Mouse (Mus musculus) liver, embryonic 15.5 days (tissue): ENCODE results near the gene Supt7l. TPM values are rescaled to one million over a fixed set of nuclear protein-coding genes. Genes with fewer than 3 reads are reported as not detected.
"Not testable (repeated sequence)": the region's sequence is repeated elsewhere in the genome, so short reads cannot be mapped to it uniquely, and the experiment has no call there.

Experiments used
- ATAC-seq: fragments of 200-750 bp; cut with Nextera tagmentation; 2 replicates; pipeline ENCODE4 v1.8.0; 2017; ENCODE audit warnings: moderate number of reproducible peaks, mild to moderate bottlenecking, moderate library complexity; ENCODE audit not compliant: insufficient read depth
- H3K27ac ChIP-seq: fragments of 300-500 bp; sonication (generic); replicated peaks from 2 replicates; pipeline ENCODE4 v1.5.1; 2015; ENCODE audit warnings: mild to moderate bottlenecking, inconsistent platforms
- H3K27me3 ChIP-seq: fragments of 300-500 bp; sonication (generic); 2 replicates; pipeline ENCODE4 v1.6.1; 2015; ENCODE audit warnings: mild to moderate bottlenecking, inconsistent platforms
- H3K36me3 ChIP-seq: fragments of 300-500 bp; sonication (generic); replicated peaks from 2 replicates; pipeline ENCODE4 v1.6.1; 2015; ENCODE audit warnings: moderate library complexity, mild to moderate bottlenecking, inconsistent platforms
- H3K4me1 ChIP-seq: fragments of 300-500 bp; sonication (generic); replicated peaks from 2 replicates; pipeline ENCODE4 v1.6.1; 2015; ENCODE audit warnings: inconsistent platforms
- H3K4me2 ChIP-seq: fragments of 300-500 bp; sonication (generic); 2 replicates; pipeline ENCODE4 v1.6.1; 2015; ENCODE audit warnings: moderate library complexity, mild to moderate bottlenecking, inconsistent platforms
- H3K4me3 ChIP-seq: fragments of 300-500 bp; sonication (generic); replicated peaks from 2 replicates; pipeline ENCODE4 v1.5.1; 2015; ENCODE audit warnings: mild to moderate bottlenecking, inconsistent platforms
- H3K9ac ChIP-seq: fragments of 300-500 bp; sonication (generic); 2 replicates; pipeline ENCODE4 v1.6.1; 2015; ENCODE audit warnings: moderate library complexity, mild to moderate bottlenecking, inconsistent platforms
- H3K9me3 ChIP-seq: fragments of 300-500 bp; sonication (generic); replicated peaks from 2 replicates; pipeline ENCODE4 v1.6.1; 2016; ENCODE audit warnings: inconsistent platforms
- WGBS: fragments of 180-500 bp; shearing (Covaris S2); methylation state at CpG from one replicate; pipeline ENCODE4 v1.1.7; 2015; ENCODE audit warnings: mixed read lengths; ENCODE audit not compliant: insufficient replicate concordance; 5-methylcytosine and 5-hydroxymethylcytosine counted together
- polyA plus RNA-seq: library from polyadenylated mRNA; unstranded; fragments of >200 nt; fragmentation: Nextera tagmentation; extraction: Ambion mirVana; gene quantifications from 2 replicates; pipeline ENCODE4 v1.2.1, GENCODE M21; 2015

Gene Supt7l
- 7.4 and 7.6 TPM in 2 replicates for polyA plus RNA-seq

GRCm38 (mm10) chr5:31527707-31528106 lies at the start of gene Supt7l:
Gene Supt7l, minus strand, starts transcription at chr5:31527807.
- WGBS: 66% methylated on average over 11 of the region's 11 CpGs
- peaks cover 19% of the 10 kb centered on the region for H3K4me1 ChIP-seq
- H3K4me3 ChIP-seq: peak within 1 kb of the TSS; percentile 92
- peaks cover 34% of the 10 kb centered on the region for H3K36me3 ChIP-seq
- ATAC-seq, H3K27me3 ChIP-seq, H3K9me3 ChIP-seq: not testable (repeated sequence)
- peak within 1 kb of the TSS; percentile 89 for H3K4me2 ChIP-seq
- peak within 1 kb of the TSS; percentile 75 for H3K27ac ChIP-seq
- peak within 1 kb of the TSS; percentile 82 for H3K9ac ChIP-seq

GRCm38 (mm10) chr5:31576539-31576975 lies 49.0 kb upstream of the Supt7l start:
- Histone ChIP-seq H3K27ac (no peak overlapping the region), H3K9ac (no peak overlapping the region), H3K36me3 (no peaks in the 10 kb centered on the region), H3K9me3 (no peaks in the 10 kb centered on the region), H3K4me2 (no peak overlapping the region), H3K27me3 (no peaks in the 10 kb centered on the region), H3K4me1 (no peaks in the 10 kb centered on the region), H3K4me3 (no peak overlapping the region)
- no peak for ATAC-seq
- WGBS: 69% methylated on average over 7 of the region's 7 CpGs

- no peaks in the 10 kb centered on the region for H3K4me1 ChIP-seq
- WGBS: 59% methylated on average over 3 of the region's 3 CpGs
- no peak for ATAC-seq
These were observed 46.1 kb upstream of the Supt7l start for GRCm38 (mm10) chr5:31573722-31574121.

GRCm38 (mm10) chr5:31571023-31571608 lies 43.5 kb upstream of the Supt7l start:
- H3K4me2 ChIP-seq: peak overlapping the region; percentile 41
- peak overlapping the region; percentile 26 for H3K4me3 ChIP-seq
- no peak for ATAC-seq
- H3K27me3 ChIP-seq: no peaks in the 10 kb centered on the region
- no peaks in the 10 kb centered on the region for H3K4me1 ChIP-seq
- 10% methylated on average over 20 of the region's 20 CpGs for WGBS
- no peaks in the 10 kb centered on the region for H3K36me3 ChIP-seq
- no peaks in the 10 kb centered on the region for H3K9me3 ChIP-seq
- H3K27ac ChIP-seq: peak overlapping the region; percentile 33
- H3K9ac ChIP-seq: no peak overlapping the region

More at GRCm38 (mm10) chr5:31573722-31574121, 46.1 kb upstream of the Supt7l start:
- Histone ChIP-seq H3K36me3 (no peaks in the 10 kb centered on the region), H3K4me3 (no peak overlapping the region), H3K27ac (no peak overlapping the region), H3K9me3 (no peaks in the 10 kb centered on the region), H3K27me3 (no peaks in the 10 kb centered on the region), H3K9ac (no peak overlapping the region), H3K4me2 (no peak overlapping the region)

- no peaks in the 10 kb centered on the region for H3K36me3 ChIP-seq
- no peak overlapping the region for H3K27ac ChIP-seq
- no peak overlapping the region for H3K4me3 ChIP-seq
- no peak for ATAC-seq
- H3K9ac ChIP-seq: no peak overlapping the region
- H3K4me2 ChIP-seq: no peak overlapping the region
- no peaks in the 10 kb centered on the region for H3K9me3 ChIP-seq
- 56% methylated on average over 5 of the region's 5 CpGs for whole genome bisulfite sequencing
- no peaks in the 10 kb centered on the region for H3K27me3 ChIP-seq
- 0 out of 2 replicates have a peak, but pooled peaks cover 2% of the 10 kb centered on the region for H3K4me1 ChIP-seq
These were observed 40.5 kb upstream of the Supt7l start for GRCm38 (mm10) chr5:31567951-31568657.

GRCm38 (mm10) chr5:31566457-31566856 lies 38.9 kb upstream of the Supt7l start:
- H3K9ac ChIP-seq: no peak overlapping the region
- H3K27me3 ChIP-seq: no peaks in the 10 kb centered on the region
- no peak overlapping the region for H3K4me2 ChIP-seq
- 59% methylated on average over 3 of the region's 3 CpGs for WGBS
- 0 out of 2 replicates have a peak, but pooled peaks cover 2% of the 10 kb centered on the region for H3K4me1 ChIP-seq
- H3K27ac ChIP-seq: no peak overlapping the region
- no peak overlapping the region for H3K4me3 ChIP-seq
- no peak for ATAC-seq
- no peaks in the 10 kb centered on the region for H3K9me3 ChIP-seq
- no peaks in the 10 kb centered on the region for H3K36me3 ChIP-seq

DNA sequence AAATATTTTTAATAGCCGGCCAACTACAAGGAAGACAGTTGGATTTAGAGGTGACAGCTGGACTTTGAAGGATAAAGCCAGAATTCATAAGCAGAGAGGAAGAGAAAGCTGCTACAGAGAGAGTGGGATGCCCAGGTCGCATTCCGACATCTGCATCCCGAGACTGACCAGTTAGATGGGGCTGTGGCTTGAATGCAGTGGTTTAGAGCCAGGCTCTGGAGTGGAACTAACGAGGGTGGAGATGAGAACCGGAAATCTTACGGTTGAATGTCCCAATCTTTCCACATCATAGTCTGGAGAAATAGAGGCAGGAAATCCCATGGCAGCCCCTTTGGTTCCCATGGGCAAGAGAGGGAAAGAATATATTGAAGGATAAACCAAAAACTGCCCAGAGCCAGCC lies 38.4 kb upstream of the Supt7l start:
- Histone ChIP-seq H3K36me3 (no peaks in the 10 kb centered on the region), H3K4me3 (no peak overlapping the region), H3K27ac (no peak overlapping the region), H3K4me2 (no peak overlapping the region), H3K9me3 (no peaks in the 10 kb centered on the region), H3K9ac (no peak overlapping the region), H3K4me1 (0 out of 2 replicates have a peak, but pooled peaks cover 2% of the 10 kb centered on the region), H3K27me3 (no peaks in the 10 kb centered on the region)
- WGBS: 70% methylated on average over 7 of the region's 7 CpGs
- ATAC-seq: no peak

- Histone ChIP-seq H3K4me2 (no peak overlapping the region), H3K9me3 (no peaks in the 10 kb centered on the region), H3K36me3 (no peaks in the 10 kb centered on the region; the same call in 1 of the 2 replicates), H3K4me3 (no peak overlapping the region), H3K27me3 (no peaks in the 10 kb centered on the region), H3K9ac (no peak overlapping the region), H3K4me1 (0 out of 2 replicates have a peak, but pooled peaks cover 2% of the 10 kb centered on the region), H3K27ac (no peak overlapping the region)
- no peak for ATAC-seq
- WGBS: 81% methylated on average over 4 of the region's 4 CpGs
These were observed 37.4 kb upstream of the Supt7l start for GRCm38 (mm10) chr5:31564976-31565375.

DNA sequence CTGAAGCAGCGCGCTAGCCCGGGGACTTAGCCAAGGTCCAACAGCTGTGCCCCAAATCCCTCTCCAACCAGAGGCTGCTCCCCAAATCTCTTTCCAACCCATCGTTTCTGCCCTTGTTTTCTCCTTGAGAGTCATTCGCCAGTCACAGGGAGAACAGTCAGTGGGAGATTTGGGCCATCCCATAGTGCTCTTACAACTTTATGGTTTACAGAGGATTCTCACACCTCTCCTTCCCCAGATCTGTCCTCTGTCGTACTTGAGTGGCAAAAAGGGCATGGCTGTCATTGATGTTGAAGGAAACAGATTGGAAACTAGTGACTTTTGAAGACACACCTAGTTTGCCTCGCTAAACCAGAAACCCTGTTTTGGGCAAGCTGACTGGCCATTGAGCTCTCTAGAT lies 36.3 kb upstream of the Supt7l start:
- H3K27me3 ChIP-seq: no peaks in the 10 kb centered on the region
- 37% methylated on average over 7 of the region's 7 CpGs for WGBS
- H3K9me3 ChIP-seq: no peaks in the 10 kb centered on the region
- no peaks in the 10 kb centered on the region; the same call in 1 of the 2 replicates for H3K36me3 ChIP-seq
- H3K4me2 ChIP-seq: no peak overlapping the region
- H3K4me1 ChIP-seq: 0 out of 2 replicates have a peak, but pooled peaks cover 2% of the 10 kb centered on the region
- no peak overlapping the region for H3K27ac ChIP-seq
- H3K4me3 ChIP-seq: no peak overlapping the region
- ATAC-seq: no peak
- no peak overlapping the region for H3K9ac ChIP-seq

DNA sequence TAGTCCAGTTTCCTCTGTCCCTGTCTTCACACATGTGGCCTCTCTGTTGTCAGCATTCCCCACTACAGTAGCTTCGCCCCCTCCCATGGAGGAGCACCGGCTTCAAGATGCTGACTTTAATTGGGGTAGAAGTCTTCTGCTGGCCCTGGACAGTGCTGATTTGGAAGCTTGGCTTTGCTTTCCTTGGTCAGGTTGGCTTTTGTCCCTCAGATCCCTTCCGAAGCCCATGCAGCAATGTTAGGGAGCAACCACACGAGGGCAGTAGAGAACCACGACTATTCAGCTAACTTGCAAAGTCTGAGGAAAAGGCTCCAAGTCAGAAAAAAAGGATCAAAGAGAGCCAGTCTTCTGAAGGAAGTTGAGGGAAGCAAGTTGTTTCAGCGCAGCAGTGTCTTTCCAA lies 35.9 kb upstream of the Supt7l start:
- no peaks in the 10 kb centered on the region for H3K9me3 ChIP-seq
- no peak overlapping the region for H3K27ac ChIP-seq
- no peaks in the 10 kb centered on the region; the same call in 1 of the 2 replicates for H3K36me3 ChIP-seq
- ATAC-seq: no peak
- H3K27me3 ChIP-seq: no peaks in the 10 kb centered on the region
- 6% methylated on average over 6 of the region's 6 CpGs for WGBS
- no peak overlapping the region for H3K9ac ChIP-seq
- H3K4me3 ChIP-seq: no peak overlapping the region
- H3K4me1 ChIP-seq: 0 out of 2 replicates have a peak, but pooled peaks cover 2% of the 10 kb centered on the region
- H3K4me2 ChIP-seq: no peak overlapping the region

DNA sequence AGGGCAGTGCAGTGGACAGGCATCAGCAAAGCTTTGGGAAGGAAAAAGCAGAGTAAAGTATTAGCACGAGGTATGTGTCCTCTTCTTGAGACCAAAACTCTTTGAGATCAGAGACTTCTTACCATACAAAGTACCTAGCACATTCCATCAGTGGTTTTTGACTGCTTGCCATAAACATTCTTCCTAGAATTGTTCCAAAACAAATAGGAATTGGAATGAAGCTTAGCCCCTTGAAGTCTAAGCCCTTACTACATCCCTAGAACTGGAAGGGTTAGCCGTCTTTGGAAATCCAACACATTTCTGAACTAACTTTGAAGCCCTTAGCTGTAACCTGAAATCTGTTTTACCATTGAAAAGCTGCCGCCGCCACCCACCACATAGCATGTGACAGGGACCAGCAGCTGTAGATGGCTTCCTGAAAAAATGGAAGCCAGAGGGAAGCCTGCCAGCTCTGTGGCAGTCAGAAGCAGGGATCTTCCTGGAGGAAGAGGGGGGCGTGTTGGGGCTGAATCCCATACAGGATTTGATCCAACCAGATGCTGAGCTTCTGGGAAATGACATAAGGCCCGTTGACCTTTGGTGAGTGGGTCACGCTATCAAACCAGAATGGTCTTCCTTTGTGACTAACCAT lies 34.5 kb upstream of the Supt7l start:
- H3K4me2 ChIP-seq: no peak overlapping the region
- no peak overlapping the region for H3K27ac ChIP-seq
- WGBS: 72% methylated on average over 7 of the region's 7 CpGs
- ATAC-seq: no peak
- no peaks in the 10 kb centered on the region for H3K9me3 ChIP-seq
- no peak overlapping the region for H3K9ac ChIP-seq
- H3K4me1 ChIP-seq: 0 out of 2 replicates have a peak, but pooled peaks cover 2% of the 10 kb centered on the region
- no peak overlapping the region for H3K4me3 ChIP-seq
- H3K27me3 ChIP-seq: no peaks in the 10 kb centered on the region
- H3K36me3 ChIP-seq: peaks cover 7% of the 10 kb centered on the region
